Mouse (Mus musculus) cerebellum, adult 18-20 months (tissue): ENCODE data around the gene Gtf2b.
A peak's percentile ranks its signal among the peaks of the same experiment; 100 is the strongest.

Experiments
- DNase-seq, 2 experiments: peaks; one replicate each; pipeline ENCODE4 v3.0.0; 2021

The Gtf2b gene

GRCm38 (mm10) chr3:142764995-142765777, at the start of gene Gtf2b:
Gtf2b (plus strand) TSS chr3:142765045.
- peak; percentile 87 to 90 for DNase-seq

DNA sequence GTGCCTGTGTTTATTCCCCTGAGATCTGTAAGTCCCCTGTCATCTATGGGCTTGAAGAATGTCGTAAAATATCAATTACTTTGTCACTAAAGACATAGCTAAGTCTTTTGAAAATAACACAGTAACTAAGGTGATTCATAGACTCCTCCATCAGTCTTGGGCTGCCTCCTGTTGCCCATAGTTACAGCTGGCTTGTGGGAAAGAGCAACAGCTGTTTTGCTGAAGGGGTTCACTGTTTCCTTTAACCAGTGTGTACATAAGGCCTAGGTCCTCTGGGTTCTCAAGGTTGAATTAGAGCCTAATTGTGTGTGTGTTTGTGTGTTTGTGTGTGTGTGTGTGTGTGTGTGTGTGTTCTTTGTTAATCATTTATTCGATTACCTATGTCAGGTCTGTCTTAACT, 39.4 kb upstream of the Gtf2b start:
- DNase-seq, result no peak

GRCm38 (mm10) chr3:142725969-142726672, 38.7 kb upstream of the Gtf2b start:
- DNase-seq, result no peak

- no peak for DNase-seq
Measured at GRCm38 (mm10) chr3:142734291-142734690, 30.6 kb upstream of the Gtf2b start.

DNA sequence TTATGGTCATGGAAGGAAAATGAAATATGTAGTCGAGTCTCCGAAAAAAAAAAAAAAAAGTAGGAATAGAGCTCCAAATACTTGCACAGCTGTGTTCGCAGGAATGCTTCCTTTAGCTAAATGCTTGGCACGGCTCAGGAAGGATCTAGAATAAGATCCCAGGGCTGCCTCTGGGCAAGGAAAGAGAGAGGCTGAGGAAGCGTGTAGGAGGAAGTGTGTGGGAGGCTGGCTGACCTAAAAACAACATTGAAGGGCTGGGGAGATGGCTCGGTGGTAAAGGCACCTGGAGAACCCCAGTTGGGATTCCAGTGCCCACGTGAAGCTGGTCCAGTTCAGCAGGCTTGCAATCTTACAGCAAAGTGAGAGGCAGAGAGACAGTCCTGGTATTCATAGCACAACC, 23.9 kb upstream of the Gtf2b start:
- DNase-seq, result no peak

DNA sequence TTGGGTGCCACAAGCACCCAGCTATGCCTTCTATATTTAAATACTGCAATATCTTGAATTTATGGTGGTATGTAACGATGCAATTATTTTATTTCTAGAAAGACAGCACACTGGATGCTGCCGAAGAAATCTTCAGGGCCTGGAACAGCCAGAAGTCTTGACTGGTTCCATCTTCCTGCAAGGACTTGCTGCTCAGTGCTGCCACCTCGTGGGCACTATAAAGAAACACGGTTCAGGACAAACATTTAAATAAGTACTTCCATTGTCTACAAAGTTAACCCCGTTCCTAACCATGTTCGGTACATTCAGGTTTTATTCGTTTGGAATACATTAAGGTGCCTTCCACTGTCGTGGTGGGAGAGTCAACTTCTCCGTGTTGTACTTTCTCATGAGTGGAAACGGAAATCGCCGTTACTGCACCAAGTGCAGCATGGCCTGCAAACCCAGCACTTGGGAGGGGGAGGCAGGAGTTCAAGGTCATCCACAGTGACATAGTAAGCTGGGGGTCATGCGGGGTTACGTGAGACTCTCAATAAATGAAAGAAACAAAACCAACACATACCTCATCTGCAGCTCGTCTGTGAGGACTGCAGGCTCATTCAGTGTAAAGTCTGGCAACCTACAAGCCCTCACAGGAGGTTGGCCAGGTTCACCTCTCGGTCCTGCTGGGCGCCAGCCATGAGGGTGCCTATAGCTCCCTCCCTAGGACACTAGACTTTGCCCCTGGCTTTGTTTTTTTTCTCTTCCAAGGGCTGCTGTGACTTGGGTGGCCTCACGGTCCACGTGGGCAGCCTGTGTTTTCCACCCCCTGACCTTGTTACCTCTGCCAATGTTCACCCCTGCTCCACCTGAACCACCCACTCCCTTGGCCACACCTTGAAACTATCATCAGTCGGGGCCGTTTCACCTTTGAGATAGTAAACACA, 20.6 kb upstream of the Gtf2b start:
- peak; percentile 32 to 48 for DNase-seq

DNA sequence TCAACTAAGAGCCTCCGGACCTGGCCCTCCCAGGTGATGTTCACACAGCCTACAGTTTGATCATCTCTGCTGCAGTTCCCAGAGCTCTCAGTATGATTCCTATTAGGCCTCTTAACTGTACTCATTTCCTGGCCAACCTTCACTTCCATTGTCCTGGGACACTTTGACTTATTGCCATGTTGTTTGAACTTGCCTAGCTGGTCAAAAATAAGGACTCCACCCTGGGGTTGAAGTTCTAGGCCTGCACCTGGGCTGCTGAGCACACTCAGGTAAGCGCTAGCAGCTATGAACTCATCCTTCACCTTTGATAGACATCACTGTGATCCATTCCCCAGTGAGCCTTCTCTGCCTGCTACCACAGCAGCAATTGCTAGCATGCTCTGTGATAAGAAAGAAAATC, 19.8 kb upstream of the Gtf2b start:
- no peak for DNase-seq

DNA sequence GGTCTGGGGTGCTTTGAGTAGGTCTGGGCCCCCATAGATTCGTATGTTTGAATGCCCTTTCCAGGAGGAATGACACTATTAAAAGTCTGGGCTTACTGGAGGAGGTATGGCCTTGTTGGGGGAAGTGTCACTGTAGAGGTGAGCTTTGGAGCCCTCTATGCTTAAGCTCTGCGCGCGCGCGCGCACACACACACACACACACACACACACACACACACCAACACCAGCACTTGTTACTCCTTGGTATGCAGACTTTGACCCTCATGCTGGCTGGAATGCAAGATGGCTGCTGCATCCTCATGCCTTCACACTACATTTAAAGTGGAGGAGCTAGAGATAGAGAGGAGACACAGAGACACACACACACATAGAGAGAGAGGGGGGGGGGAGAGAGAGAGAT, 17.2 kb upstream of the Gtf2b start:
- DNase-seq, result no peak

DNA sequence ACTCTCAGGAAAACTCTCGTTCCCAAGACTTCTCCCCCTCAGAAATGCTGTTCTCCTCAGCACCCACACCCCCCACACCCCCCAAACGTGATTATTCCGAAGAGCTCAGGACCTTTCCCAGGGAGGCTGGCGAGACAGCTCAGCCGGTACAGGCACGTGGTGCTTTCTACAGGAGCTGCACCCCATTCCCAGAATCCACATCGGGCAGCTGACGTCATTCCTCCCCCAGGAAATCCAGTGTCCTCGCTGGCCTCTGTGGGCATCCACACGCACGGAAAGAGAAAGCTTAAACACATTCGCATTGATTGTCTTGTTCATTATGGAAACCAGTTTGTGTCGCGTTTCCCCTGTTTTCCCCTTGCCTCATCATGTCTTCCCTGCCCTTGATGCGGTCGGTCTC, 15.7 kb upstream of the Gtf2b start:
- DNase-seq, result no peak

DNA sequence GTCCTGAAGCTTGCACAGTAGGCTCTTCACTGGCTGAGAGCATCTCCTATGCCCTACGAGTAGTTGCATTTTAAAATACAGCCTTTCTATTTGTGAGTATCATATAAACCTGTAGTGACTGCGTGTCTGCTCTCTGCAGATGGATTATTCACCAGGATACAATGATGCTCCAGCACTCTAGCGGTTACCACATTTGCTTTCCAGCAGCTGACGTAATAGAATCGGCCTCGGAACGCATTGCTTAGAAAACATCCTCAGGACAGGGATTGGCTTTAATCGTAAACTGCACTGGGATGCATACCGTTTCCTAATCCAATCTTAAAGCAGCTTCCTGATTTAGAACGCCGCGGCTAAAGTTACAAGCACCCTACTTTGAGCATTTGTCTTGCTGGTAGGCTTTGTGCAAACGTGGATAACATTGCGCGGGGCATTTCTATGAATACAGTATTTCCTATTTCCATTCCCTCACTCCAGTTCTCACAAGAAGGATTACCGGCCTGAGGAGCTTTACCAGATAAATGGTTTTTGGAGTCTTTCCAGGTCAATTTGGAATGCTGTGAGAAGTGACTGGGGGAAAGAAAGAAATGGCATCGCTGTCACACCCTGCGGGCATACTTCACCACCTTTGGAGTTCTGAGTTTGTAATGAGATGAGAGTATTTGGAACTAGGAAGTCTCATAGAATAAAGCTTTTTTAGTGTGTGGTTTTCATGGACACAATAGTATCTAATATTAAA, 9.5 kb upstream of the Gtf2b start:
- no peak for DNase-seq

DNA sequence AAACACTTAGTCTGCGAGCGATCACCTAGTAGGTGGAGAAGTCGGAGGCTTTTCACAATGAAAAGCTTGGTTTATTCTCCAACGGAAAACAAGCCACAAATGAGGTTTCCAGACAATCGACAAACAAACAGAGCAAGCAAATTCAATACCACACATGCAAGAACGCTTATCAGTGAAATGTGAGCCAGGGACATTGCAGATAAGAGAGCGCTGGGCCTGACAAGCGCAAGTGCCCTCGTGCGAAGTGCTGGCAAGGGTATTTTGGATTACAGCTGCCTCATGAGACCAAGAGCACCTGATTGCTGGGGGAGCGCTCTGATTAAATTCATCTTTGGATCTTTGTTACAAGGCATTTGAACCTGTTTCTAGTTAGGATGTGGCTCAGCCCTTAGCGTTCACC, 7.0 kb upstream of the Gtf2b start:
- no peak for DNase-seq

DNA sequence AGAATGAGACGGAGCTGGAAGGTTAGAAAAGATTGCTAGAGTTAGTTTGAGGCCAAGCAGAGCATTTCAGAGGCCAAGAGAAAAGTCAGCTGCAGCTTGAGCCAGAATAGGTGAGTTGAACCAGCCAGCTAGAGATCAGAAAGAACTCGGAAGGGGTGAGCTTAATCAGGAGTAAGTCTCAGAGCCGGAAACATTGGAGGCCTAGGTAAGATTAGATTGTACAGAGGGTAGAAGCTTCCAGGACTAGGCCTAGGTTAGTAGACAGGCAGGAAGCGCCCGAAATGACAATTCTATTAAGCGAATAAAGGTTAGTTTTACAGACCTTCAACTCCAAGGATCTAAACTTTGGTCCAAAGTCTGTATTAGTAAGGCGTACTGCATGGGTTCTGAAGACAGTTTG, 6.3 kb upstream of the Gtf2b start:
- no peak for DNase-seq

GRCm38 (mm10) chr3:142760356-142760755, 4.5 kb upstream of the Gtf2b start:
- DNase-seq, result no peak

GRCm38 (mm10) chr3:142765778-142766165, 927 bp downstream of the Gtf2b start:
- no peak for DNase-seq

DNA sequence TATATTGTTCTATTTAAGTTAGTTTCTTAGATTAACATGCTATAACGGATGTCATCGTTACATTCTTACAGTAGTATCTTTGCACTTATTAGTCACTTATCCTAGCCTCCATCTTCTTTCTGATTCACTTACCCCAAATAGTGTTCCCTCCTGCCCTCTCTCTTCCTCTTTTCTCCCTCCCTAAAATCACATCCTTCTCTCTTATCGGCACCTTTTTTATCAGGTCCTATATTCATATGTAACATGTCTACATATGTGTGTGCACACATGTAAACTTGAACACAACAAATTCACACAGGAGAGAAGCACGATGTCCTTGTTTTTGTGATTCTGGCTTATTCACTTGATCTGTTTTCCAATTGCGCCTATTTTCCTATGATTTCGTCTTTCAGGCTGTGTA, 3.7 kb downstream of the Gtf2b start:
- DNase-seq, result no peak

DNA sequence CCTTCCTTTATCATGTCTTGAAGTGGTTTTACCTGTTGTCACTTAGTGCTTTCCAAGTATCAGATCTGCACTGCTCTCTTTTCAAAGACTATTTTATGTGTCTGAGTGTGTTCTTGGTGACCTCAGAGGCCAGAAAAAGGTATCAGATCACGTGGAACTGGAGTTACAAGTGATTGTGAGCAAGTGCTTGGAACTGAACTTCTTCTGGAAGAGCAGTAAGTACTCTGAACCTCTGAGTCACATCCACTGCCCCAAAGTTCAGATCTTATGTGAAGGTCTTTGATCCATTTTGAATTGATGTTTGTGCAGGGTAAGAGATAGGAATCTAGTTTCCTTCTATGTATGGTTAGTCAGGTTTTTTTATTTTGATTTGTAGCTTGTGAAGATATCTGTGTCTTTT, 5.7 kb downstream of the Gtf2b start:
- DNase-seq, result no peak

- no peak for DNase-seq
Measured at GRCm38 (mm10) chr3:142773538-142774191, 8.8 kb downstream of the Gtf2b start.

DNA sequence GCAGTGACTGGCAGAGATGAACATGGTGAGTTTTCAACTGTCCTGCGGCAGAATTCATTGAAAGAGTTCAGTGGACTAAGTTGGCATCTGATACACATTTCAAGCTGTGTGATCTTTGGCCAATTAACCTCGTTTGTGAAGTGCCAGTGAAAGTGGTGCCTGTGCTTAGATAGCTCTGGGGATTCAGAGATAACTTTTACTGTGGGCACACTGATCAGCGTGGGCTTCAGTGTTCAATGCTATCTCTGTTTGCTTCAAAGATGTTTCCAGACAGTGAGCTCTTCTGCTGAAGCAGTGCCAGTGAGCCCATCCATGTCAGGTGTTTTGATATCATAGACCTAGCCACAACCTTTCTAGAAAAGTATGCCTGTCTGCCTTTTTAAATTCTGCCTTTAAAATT, 12.4 kb downstream of the Gtf2b start:
- no peak for DNase-seq

GRCm38 (mm10) chr3:142786423-142787072, 21.7 kb downstream of the Gtf2b start:
- DNase-seq, result no peak

DNA sequence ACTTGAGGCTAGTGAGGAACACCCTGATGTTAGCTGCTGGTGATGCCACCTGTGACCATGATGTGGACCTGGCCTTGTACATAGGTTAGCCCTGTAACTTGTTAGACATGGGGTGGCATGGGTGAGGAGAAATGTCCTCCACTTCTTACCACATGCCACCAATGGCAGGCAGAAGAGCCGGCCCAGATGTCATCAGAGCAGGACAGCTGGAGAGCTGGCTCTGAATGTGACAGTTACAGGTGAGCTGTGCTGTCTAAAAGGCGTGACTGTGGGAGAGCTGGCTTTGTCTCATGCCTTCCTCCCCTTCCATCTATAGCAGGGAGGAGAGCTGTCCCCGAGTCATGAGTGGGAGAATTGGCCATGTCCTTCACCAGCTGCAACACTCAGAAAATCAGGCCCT, 30.7 kb downstream of the Gtf2b start:
- no peak for DNase-seq

DNA sequence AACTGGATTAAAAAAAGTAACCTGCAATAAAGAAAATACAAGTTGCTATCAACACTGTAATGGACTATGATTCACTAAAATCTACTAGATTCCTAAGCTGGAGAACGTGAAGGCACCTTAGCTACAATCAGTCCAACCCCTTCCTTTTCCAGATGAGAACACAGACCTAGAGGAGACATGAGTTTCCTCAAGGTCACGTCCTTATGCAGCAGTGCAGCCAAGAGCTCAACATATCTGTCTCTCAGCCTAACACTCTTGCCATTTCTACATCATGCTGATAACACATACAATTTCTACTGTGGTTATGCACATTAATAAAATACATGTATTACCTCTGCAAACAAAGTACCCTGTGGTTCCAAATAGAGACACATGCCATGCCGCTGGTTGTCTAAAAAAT, 46.7 kb downstream of the Gtf2b start:
- no peak for DNase-seq

- no peak for DNase-seq
Measured at GRCm38 (mm10) chr3:142817506-142817905, 52.7 kb downstream of the Gtf2b start.
